Mouse (Mus musculus): Measurements from ENCODE around the gene Gin1. TPM values are rescaled to one million over a fixed set of nuclear protein-coding genes. Genes with fewer than 3 reads are reported as not detected.
"Not testable (repeated sequence)": the region's sequence is repeated elsewhere in the genome, so short reads cannot be mapped to it uniquely, and the experiment has no call there.

Gin1 gene
- 18.0 and 19.2 TPM in 2 replicates for polyA plus RNA-seq (2016; fragmentation: Nextera tagmentation; extraction: Ambion mirVana)

DNA sequence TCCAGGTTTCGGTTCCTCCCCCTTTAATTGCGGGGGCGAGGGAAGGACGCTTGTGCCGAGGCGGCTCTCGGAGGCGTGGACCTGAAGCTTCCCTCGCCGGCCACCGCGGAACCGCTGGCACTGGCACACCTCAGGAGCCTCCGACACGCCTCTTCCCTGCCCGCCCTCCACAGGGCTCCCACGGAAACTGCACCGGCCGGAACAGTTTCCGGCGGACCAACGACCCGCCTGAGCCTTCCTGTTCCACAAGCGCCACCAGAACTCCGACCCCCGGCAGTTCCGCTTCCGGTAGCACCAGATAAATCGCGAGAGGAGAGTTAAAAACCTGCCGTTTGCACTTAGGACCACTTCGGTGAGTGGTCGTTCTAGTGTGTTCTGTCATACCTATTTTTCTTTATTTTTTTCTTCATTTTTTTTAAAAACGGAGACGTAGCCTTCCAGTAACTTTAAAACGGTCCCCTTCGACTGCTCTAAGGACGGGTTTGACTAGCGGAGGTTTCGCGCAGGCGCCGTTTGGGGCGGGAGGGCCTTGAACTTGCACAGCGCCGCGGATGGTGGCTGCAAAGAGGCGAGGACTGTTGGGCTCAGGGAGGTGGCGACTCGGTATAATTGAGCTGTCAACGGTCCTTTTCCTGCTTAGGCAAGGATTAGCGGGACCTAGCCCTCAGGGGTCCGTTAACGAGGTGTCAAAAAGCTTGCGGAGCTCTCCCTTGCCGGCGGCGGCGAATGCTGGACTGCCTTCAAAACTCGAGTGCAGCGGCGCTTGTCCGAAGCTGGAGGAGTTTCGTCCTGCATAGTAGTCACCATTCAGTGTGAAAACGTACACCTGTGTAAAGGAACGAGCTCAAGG is at the start of gene Gin1, which contains the start of gene Ppip5k2:
Gene Gin1, plus strand, starts transcription at position 269 of the 850 bp plus-strand sequence.
Gene Ppip5k2, minus strand, starts transcription at position 508 of the 850 bp plus-strand sequence.
- WGBS: under 1% methylated on average over 66 of the region's 66 CpGs
- no peaks in the 10 kb centered on the region for H3K36me3 ChIP-seq
- peaks cover 4% of the 10 kb centered on the region; the same call in 1 of the 2 replicates for H3K27me3 ChIP-seq (ENCODE audit: low read depth, poor library complexity, severe bottlenecking)
- peak within 1 kb of the TSS; percentile 92 for H3K4me3 ChIP-seq
- peak; percentile 95 for DNase-seq (ENCODE audit: low spot score)
- H3K27ac ChIP-seq (replicated peaks): peak within 1 kb of the TSS; percentile 91
- no peaks in the 10 kb centered on the region for H3K9me3 ChIP-seq (replicated peaks)
- peaks cover 28% of the 10 kb centered on the region for H3K4me1 ChIP-seq

DNA sequence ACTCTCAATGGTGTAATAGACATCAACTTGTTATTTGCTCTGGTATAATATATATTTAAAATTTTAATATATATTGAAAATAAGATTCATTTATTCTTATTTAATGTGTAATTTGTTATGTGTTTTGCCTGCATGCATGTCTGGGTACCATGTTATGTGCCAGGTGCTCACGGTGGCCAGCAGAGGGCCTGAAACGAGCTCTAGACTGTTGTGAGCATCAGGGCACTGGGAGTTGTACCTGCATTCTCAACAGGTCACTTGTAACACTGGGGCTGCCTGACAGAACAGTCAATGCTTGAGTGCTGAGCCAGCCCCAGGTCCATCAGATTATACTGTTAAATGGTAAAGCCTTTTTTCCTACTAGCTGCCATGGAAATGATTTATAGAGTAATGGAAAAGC is 43.2 kb upstream of the Gin1 start:
- H3K36me3 ChIP-seq: peaks cover 48% of the 10 kb centered on the region
- H3K4me1 ChIP-seq: no peaks in the 10 kb centered on the region
- H3K27me3 ChIP-seq (ENCODE audit: low read depth, poor library complexity, severe bottlenecking): no peaks in the 10 kb centered on the region
- H3K27ac ChIP-seq (replicated peaks): no peak overlapping the region
- no peaks in the 10 kb centered on the region for H3K9me3 ChIP-seq (replicated peaks)
- no peak for DNase-seq (ENCODE audit: low spot score)
- no peak overlapping the region for H3K4me3 ChIP-seq
- 72% methylated on average over 2 of the region's 2 CpGs for whole genome bisulfite sequencing

DNA sequence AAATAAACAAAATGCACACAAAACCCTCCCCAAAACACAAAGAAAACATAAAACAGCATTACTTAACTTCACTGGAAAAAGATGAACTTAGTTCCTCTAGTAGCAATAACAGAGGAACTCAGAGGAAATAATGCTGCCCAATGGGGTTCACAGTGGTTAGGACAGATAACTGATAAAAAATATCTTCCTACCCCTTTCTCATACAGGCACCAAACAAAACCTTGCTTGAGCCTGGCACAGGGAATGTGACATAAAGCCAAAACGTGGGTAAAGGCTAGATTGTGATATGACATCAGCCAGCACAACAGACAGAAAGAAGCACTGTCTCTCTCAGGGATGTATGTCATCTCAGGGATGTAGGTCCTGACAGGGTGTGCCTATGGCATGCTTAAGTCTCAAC is 40.6 kb upstream of the Gin1 start:
- 74% methylated on average over 1 of the region's 1 CpGs for WGBS
- no peak overlapping the region for H3K27ac ChIP-seq (replicated peaks)
- no peaks in the 10 kb centered on the region for H3K27me3 ChIP-seq (ENCODE audit: low read depth, poor library complexity, severe bottlenecking)
- no peak for DNase-seq (ENCODE audit: low spot score)
- peaks cover 57% of the 10 kb centered on the region for H3K36me3 ChIP-seq
- H3K9me3 ChIP-seq (replicated peaks): no peaks in the 10 kb centered on the region
- no peaks in the 10 kb centered on the region for H3K4me1 ChIP-seq
- no peak overlapping the region for H3K4me3 ChIP-seq

DNA sequence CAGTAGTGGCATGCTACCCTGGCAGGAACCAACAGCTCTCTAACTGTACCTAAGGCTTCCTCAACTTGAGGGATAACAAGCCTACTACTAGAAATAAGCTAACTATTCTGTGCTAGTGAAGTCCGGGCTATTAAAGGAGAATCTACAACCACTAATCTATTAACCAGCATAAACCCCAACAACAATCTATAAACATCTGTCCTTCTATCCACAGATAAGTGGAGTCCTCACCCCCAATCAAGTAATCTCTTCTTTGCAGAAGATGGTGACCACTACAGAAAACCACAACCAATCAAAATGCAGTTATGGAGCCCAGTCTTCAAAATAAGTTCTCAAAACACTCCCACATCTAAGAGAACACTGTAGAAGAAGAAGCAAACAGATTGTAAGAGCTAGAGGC is 26.9 kb upstream of the Gin1 start:
- no peak overlapping the region for H3K27ac ChIP-seq (replicated peaks)
- no peaks in the 10 kb centered on the region for H3K4me1 ChIP-seq
- WGBS: 94% methylated on average over 1 of the region's 1 CpGs
- no peak for DNase-seq (ENCODE audit: low spot score)
- H3K36me3 ChIP-seq: peaks cover 80% of the 10 kb centered on the region
- H3K27me3 ChIP-seq (ENCODE audit: low read depth, poor library complexity, severe bottlenecking): no peaks in the 10 kb centered on the region
- H3K9me3 ChIP-seq (replicated peaks): no peaks in the 10 kb centered on the region
- H3K4me3 ChIP-seq: no peak overlapping the region

DNA sequence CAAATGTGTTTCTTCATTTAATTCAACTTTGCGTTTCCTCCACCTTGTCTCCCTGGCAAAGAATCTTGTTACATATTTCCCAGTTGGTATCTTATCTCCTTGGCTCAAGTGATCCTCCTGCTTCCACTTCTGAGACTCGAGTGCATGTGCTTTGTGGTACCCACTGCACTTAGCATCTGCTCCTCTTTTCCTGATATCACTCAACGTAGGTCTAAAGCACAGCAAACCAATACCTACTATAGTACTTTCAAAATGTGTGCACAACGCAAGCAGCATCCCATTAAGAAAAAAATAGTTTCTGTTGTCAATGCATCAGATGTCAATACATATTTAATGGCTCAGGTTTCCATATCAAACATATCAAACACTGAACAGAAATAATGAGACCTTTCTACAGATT is 24.3 kb upstream of the Gin1 start:
- no peak for DNase-seq (ENCODE audit: low spot score)
- Histone ChIP-seq H3K27me3 (ENCODE audit: low read depth, poor library complexity, severe bottlenecking) (no peaks in the 10 kb centered on the region), H3K4me3 (no peak overlapping the region), H3K4me1 (no peaks in the 10 kb centered on the region), H3K9me3 (replicated peaks) (no peaks in the 10 kb centered on the region), H3K36me3 (peaks cover 81% of the 10 kb centered on the region), H3K27ac (replicated peaks) (no peak overlapping the region)
- WGBS: 92% methylated on average over 4 of the region's 4 CpGs

DNA sequence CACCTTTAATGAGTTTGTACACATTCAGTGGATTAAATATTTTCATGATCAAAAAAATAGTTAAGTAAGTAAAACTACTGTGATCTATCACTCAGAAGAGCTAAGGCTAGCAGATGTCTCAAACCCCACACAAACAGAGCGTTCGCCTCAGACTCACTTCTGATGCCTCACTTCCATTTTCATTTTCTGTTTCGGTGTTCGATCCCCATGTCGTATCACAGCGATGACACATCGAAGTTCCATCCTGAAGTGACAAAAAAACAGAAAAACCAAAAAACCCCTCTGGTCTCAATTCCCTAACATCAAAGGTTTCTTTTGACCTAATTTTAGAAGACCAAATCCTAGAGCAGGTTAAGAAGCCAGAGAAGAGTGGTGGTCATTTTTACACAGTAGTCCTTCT is 23.7 kb upstream of the Gin1 start:
- H3K36me3 ChIP-seq: peaks cover 79% of the 10 kb centered on the region
- H3K27ac ChIP-seq (replicated peaks): no peak overlapping the region
- 95% methylated on average over 7 of the region's 7 CpGs for WGBS
- H3K9me3 ChIP-seq (replicated peaks): no peaks in the 10 kb centered on the region
- no peaks in the 10 kb centered on the region for H3K27me3 ChIP-seq (ENCODE audit: low read depth, poor library complexity, severe bottlenecking)
- no peak for DNase-seq (ENCODE audit: low spot score)
- no peaks in the 10 kb centered on the region for H3K4me1 ChIP-seq
- no peak overlapping the region for H3K4me3 ChIP-seq

DNA sequence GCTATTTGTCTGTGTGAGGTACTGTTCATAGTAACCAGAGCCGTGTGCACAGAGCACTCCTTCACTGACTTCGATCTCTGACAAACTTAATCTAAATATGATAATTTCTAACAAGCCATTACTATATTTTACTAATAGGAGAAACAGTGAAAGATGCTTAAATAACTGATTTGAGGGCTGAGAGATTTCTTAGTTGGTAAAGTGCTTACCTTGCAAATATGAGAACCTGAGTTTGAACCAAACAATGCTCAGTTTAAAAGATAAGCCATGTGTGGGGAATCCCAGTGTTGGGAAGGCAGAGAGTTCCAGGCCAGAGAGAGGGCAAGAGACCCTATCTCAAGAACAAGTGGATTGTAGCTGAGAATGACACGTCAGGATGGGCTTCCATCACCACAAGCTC is 21.8 kb upstream of the Gin1 start:
- Histone ChIP-seq H3K4me3 (no peak overlapping the region), H3K27ac (replicated peaks) (no peak overlapping the region), H3K36me3 (peaks cover 84% of the 10 kb centered on the region), H3K4me1 (no peaks in the 10 kb centered on the region), H3K9me3 (replicated peaks) (no peaks in the 10 kb centered on the region), H3K27me3 (ENCODE audit: low read depth, poor library complexity, severe bottlenecking) (no peaks in the 10 kb centered on the region)
- DNase-seq (ENCODE audit: low spot score): no peak
- 92% methylated on average over 3 of the region's 3 CpGs for WGBS

DNA sequence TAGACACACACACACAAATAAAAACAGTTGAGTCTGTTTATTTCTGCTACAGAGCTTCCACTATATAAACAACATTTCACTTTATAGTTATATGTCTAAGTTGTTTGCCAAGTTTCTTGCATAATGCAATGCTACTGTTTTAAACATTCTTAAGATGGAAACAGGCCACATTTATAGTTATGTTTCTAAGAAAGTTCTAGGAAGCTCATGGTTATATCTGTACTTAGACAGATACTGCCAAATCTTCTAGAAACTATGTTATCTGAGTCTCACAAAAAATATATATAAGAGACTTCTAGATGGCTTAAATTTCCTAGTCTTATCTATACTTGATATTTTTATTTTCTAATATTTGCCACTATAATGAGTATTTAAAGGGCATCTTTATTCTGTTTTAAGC is 16.8 kb upstream of the Gin1 start:
- no peak for DNase-seq (ENCODE audit: low spot score)
- no peaks in the 10 kb centered on the region for H3K27me3 ChIP-seq (ENCODE audit: low read depth, poor library complexity, severe bottlenecking)
- H3K4me1 ChIP-seq: no peaks in the 10 kb centered on the region
- peaks cover 58% of the 10 kb centered on the region for H3K36me3 ChIP-seq
- no peak overlapping the region for H3K4me3 ChIP-seq
- H3K9me3 ChIP-seq (replicated peaks): no peaks in the 10 kb centered on the region
- no peak overlapping the region for H3K27ac ChIP-seq (replicated peaks)

DNA sequence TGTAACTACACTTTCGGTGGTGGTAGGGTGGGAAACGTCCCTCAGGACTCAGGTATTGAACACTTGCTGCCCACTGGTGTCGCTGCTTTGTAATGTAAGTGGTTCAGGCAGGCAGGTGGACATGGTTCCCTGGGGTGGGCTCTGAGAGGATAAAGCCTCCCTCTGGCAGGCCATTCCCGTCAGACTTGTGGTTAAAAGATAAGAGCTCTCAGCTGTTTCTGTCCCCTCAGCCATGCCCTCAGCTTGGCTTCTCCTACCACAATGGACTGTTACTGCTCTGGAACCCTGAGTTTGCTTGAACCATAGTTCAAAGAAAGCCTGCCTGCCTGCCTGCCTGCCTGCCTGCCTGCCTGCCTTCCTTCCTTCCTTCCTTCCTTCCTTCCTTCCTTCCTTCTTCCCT is 15.6 kb upstream of the Gin1 start:
- Histone ChIP-seq H3K4me1 (no peaks in the 10 kb centered on the region), H3K4me3 (no peak overlapping the region), H3K27ac (replicated peaks) (no peak overlapping the region), H3K9me3 (replicated peaks) (no peaks in the 10 kb centered on the region), H3K36me3 (peaks cover 49% of the 10 kb centered on the region), H3K27me3 (ENCODE audit: low read depth, poor library complexity, severe bottlenecking) (no peaks in the 10 kb centered on the region)
- WGBS: 80% methylated on average over 4 of the region's 4 CpGs
- no peak for DNase-seq (ENCODE audit: low spot score)

DNA sequence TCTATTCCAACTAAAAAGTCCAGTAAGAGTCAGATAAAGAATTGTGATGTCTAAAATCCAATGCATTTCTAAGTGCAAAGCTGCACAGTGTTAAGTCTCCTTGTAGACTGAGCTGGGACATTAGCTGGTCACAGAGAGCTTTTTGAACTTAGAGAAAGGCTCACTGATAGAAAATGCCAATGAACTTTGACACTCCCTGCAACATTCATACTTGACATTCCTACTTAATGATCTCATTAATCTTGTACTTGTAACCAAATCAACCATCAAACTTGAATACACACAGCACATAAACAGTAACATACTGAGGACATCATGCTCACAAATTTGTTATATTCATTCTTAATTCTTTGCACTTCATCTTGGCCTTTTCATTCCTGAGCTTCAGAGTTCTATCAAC is 10.1 kb upstream of the Gin1 start:
- no peaks in the 10 kb centered on the region for H3K9me3 ChIP-seq (replicated peaks)
- DNase-seq (ENCODE audit: low spot score): no peak
- no peak overlapping the region for H3K27ac ChIP-seq (replicated peaks)
- H3K4me3 ChIP-seq: no peak overlapping the region
- no peaks in the 10 kb centered on the region for H3K27me3 ChIP-seq (ENCODE audit: low read depth, poor library complexity, severe bottlenecking)
- peaks cover 17% of the 10 kb centered on the region for H3K36me3 ChIP-seq
- H3K4me1 ChIP-seq: no peaks in the 10 kb centered on the region

DNA sequence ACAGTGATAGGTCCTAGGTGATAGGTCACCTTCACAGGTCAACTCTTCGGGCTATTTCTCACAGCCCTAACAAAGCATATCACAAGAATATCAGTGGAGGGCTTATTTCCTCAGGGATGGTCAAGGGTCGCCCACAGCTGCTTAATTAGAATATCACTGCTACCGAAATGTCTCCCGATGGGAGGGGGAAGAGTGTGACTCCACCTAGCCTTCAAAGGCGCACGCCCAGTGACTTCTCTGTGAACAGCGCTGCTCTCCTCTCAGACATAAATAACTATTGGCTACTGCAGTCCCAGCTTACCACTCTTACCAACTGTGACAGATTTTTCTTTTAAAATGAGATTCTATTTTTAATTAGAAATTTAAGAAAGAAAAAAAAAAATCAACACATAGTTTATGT is 9.4 kb upstream of the Gin1 start:
- DNase-seq (ENCODE audit: low spot score): no peak
- H3K9me3 ChIP-seq (replicated peaks): no peaks in the 10 kb centered on the region
- WGBS: 88% methylated on average over 7 of the region's 7 CpGs

DNA sequence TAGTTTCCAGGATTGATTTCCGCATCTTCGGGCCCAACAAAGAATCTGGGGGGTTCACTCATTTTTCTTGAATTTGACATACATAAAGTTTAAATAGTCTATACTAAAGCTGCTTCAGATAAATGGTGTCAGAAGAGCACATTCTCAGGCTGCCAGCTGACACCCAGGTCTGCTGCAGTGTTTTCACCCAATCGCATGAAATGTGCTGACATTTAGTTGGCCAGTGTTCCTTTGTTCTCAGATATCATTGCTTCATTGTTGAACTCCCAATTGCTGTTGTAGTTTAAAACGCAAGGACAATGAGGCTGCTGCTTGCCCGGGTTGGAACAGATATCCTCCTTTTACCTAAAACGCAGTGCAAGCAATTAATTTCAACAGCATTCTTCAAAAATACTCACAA is 8.5 kb upstream of the Gin1 start:
- Histone ChIP-seq H3K4me3 (no peak overlapping the region), H3K4me1 (no peaks in the 10 kb centered on the region), H3K36me3 (peaks cover 8% of the 10 kb centered on the region; the same call in 1 of the 2 replicates), H3K27me3 (ENCODE audit: low read depth, poor library complexity, severe bottlenecking) (no peaks in the 10 kb centered on the region), H3K9me3 (replicated peaks) (no peaks in the 10 kb centered on the region), H3K27ac (replicated peaks) (no peak overlapping the region)
- 91% methylated on average over 6 of the region's 6 CpGs for WGBS
- DNase-seq (ENCODE audit: low spot score): no peak

More for the DNA sequence above, 9.4 kb upstream of the Gin1 start:
- H3K36me3 ChIP-seq: peaks cover 9% of the 10 kb centered on the region
- H3K4me1 ChIP-seq: no peaks in the 10 kb centered on the region
- no peak overlapping the region for H3K4me3 ChIP-seq
- no peak overlapping the region for H3K27ac ChIP-seq (replicated peaks)
- no peaks in the 10 kb centered on the region for H3K27me3 ChIP-seq (ENCODE audit: low read depth, poor library complexity, severe bottlenecking)

DNA sequence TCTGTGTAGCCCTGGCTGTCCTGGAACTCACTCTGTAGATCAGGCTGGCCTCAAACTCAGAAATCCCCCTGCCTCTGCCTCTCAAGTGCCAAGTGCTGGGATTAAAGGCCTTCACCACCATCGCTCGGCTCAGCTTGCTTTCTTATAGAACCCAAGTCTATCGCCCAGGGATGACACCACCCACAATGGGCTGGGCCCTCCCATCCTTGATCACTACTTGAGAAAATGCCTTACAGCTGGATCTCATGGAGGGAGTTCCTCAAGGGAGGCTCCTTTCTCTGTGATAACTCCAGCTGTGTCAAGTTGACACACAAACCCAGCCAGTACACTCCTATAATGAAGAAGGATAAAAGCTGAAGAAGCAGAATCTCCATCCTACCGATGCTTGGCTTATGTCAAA is 4.3 kb upstream of the Gin1 start:
- not testable (repeated sequence) for DNase-seq (ENCODE audit: low spot score); H3K36me3 ChIP-seq; H3K4me3 ChIP-seq; H3K27ac ChIP-seq (replicated peaks); H3K9me3 ChIP-seq (replicated peaks); H3K27me3 ChIP-seq (ENCODE audit: low read depth, poor library complexity, severe bottlenecking)
- H3K4me1 ChIP-seq: peaks cover 23% of the 10 kb centered on the region
- WGBS: 94% methylated on average over 4 of the region's 4 CpGs

Data from midbrain, embryonic 10.5 days (tissue).